Mouse (Mus musculus) embryonic stem cell, embryonic (primary cell): Measurements from ENCODE around the gene Pip4k2a.

Source experiments
- CTCF ChIA-PET, 4 experiments: fragments of 300-600 bp in 2 of 4; fragments of 350-600 bp in 2 of 4; sonication (Branson Sonifier 250); formaldehyde crosslinking; loops; one replicate each; lab custom pipeline; 2022; ENCODE audit warnings: inconsistent platforms in 2 of 4; lab: Charles Lee
- POLR2A ChIA-PET, 4 experiments: fragments of 300-600 bp in 2 of 4; fragments of 350-600 bp in 2 of 4; sonication (Branson Sonifier 250); formaldehyde crosslinking; loops; one replicate each; lab custom pipeline; 2022; ENCODE audit warnings: antibody characterized with exemption in 4 of 4, inconsistent platforms in 1 of 4; lab: Charles Lee

Gene Pip4k2a

DNA sequence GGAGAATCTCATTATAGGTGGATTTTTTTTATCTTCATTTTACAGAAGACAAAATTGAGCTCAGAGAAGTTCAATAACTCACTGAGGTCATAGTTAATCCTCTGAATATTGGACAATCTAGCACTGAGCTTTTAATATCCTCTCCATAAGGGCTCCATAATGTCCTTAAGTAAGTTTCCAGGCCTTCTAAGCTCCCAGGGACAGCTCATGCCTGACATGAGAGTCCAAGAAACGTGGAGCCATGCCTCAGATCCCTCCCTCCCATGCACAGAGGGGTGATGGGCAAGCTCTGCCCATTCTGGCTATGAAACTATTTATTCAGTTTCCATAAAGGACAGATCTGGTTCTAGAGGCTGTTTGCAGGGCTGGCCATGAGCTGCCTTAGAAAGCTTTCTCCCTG is 52.5 kb downstream of the Pip4k2a start:
- POLR2A ChIA-PET: interaction anchor here in 1 of 4 experiments (1.8 kb wide), 1 partner anchor 10 kb away, joined by 5 read pairs; no protein-coding TSS in a partner anchor
- CTCF ChIA-PET: interaction anchor here in 1 of 4 experiments (0.6 kb wide), 1 partner anchor 544 kb away, joined by 3 read pairs; no protein-coding TSS in a partner anchor

DNA sequence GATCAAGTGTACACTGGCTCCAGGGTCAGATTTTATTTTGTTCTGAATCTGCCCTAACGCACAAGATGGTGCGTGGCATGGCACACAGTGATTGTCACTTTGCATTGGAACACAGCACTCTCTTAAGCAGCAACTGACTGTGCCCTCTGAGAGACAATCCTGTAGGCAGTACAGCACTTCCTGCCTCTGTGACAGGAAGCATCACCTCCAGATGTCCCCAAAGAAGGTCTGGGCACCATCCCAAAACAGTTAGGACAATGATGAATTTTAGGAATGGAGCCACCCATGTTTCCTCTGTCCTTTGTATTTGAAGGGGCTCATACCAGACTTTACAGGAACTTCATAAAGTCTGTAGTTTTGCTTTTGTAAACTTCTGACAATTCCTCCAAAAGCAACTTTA is 54.0 kb downstream of the Pip4k2a start:
- ChIA-PET CTCF (interaction anchor here in 2 of 4 experiments (0.6 to 1.6 kb wide), 2 partner anchors 12 to 71 kb away, joined by 3 to 7 read pairs; no protein-coding TSS in a partner anchor), POLR2A (no interaction called here)

DNA sequence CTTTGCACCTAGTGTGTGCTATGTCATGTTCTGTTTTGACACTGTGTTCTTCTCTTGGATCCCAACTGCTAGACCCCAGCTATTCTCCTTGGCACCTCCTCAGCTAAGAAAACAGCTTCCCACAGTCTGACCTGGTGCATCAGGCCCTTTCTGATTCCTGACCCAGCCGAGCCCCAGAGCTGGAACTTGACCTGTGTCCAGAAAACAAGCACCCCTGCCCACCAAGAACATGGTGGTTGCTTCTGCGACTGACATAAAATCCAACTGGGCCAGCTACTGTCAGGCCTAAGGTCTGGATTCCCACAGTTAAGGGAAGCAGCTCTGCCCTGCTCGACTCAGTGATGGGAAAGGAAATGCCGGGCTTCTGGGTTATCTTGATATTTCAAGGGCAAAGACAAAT is 54.6 kb downstream of the Pip4k2a start:
- ChIA-PET POLR2A (no interaction called here), CTCF (interaction anchor here in 2 of 4 experiments (0.6 to 1.6 kb wide), 2 partner anchors 12 to 71 kb away, joined by 3 to 7 read pairs; no protein-coding TSS in a partner anchor)

DNA sequence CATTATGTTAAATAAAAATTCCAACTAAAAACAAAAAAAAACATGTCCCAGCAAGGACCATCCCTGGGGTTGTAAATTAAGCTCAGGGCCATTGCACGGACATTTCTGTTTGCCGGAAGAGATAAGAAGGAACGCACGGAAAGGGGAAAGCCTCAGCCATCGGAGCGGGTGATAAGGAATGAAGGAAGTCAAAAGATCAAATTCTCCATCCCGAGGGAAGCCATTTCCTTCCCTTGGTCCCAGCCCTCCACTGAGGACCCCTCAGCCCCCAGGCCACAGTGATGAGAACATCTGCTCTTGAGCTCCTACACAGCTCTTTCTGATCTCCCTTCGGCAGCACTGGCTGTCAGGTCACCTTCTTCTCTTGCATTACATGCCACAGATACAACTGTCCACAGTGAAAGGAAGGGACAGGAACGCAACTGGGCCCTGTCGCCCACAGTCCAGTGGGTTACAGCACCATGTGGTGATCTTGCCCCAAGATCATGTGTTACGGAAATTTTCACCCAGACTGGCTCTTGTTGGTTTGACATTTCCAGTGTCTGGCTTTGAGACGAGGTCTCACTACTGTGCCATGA is 57.1 kb downstream of the Pip4k2a start:
- ChIA-PET CTCF (no interaction called here), POLR2A (interaction anchor here in 1 of 4 experiments (1.4 kb wide), 1 partner anchor 10 kb away, joined by 5 read pairs; no protein-coding TSS in a partner anchor)

DNA sequence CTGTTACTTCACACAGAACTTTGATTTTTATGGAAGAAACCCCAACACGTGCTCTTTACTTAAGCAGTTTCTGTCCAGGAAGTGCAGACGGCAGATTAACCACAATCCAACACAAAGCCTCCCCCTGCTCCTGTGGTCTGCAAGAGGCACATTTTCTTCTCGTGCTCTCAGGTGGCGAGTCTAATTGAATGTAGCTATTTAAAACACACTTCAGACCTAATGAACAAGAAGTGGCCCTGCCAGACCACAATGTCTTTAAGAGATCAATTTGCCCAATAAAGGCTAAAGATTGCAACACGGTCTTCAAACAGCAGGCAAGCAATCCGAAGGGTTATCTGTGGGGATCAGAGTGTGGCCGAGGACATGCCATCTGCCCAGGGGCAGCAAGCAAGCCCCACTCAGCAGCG is 59.0 kb downstream of the Pip4k2a start:
- ChIA-PET POLR2A (interaction anchor here in 1 of 4 experiments (1.0 kb wide), 1 partner anchor 20 kb away, joined by 3 read pairs; no protein-coding TSS in a partner anchor), CTCF (no interaction called here)

DNA sequence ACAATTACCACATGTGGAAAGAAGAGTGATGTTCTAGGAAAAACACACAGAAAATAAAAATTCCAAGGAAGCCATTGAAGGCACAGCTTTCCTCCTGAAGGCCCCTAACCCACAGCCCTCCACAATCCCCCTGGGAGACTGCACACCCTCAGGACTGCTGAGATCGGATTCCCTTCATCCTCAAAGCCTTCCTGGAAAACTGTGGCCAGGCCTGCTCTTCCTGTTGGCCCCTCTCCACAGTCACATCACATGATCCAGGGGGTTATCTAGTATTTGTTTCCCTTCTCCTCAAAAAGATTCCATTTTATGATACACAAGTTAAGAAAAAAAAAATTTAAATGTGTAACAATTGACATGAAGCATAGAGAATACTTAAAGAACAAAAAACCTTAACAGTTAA is 59.7 kb downstream of the Pip4k2a start:
- ChIA-PET POLR2A (interaction anchor here in 1 of 4 experiments (1.0 kb wide), 1 partner anchor 19 kb away, joined by 3 read pairs; no protein-coding TSS in a partner anchor), CTCF (no interaction called here)

DNA sequence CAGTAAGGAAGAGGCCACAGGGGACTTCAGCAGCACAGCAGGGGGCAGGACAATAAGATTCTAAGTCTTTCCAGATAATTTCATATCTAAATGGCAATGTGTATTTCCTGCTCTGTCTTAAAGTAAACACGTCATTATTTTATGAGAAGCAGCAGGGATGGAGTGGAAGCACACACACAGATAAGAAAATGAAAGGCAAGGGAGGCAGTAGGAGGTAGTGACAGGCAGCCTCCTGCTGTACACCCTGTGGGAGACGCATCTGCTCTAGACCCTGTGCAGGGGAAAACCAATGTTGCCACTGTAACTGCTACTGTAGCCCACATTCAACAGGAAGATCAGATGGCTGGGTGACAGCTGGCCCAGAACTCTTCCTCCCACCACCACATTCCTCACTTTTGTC is 60.3 kb downstream of the Pip4k2a start:
- POLR2A ChIA-PET: no interaction called here
- CTCF ChIA-PET: no interaction called here

DNA sequence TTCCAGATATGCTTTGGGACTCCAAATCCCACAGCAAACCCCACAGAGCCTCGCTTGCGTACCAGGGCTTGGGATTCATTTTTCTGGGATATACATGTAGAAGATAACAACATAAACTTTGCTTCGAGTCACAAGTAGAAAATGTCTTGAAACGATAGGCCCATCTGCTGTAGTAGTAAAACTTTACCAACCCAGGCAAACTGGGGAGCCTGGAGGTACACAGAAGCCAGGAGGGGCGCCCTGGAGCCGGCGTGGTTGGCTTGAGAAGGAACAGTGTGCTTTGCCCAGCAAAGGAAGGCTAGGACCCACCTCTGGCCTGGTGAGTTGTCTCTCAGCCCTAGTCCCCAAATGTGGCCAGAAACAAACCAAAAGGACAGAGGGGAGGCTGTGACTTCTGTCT is 61.5 kb downstream of the Pip4k2a start:
- CTCF ChIA-PET: no interaction called here
- POLR2A ChIA-PET: interaction anchor here in 1 of 4 experiments (1.6 kb wide), 1 partner anchor 20 kb away, joined by 4 read pairs; no protein-coding TSS in a partner anchor

DNA sequence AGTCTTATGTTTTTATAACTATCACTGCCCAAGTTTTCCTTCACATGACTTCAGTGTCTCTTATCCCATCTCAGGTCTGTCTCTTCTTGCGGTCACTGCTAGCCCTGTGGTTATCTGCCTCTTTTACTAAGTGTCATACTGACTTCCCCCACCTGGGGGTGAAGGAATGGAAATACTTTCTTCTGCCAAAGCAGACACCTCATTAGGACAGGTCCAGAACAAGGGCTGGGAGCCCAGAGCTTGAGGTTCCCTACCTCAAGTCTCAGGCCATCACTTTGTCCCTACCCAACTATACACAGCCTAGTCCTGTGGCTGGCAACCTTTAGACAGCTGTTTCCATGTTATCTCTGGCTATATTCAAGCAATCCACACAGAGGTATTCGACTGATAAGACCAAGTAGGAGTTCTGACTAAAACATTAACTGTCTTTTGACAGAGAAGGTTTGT is 62.3 kb downstream of the Pip4k2a start:
- ChIA-PET CTCF (no interaction called here), POLR2A (interaction anchor here in 2 of 4 experiments (0.5 to 1.6 kb wide), 4 partner anchors 13 to 232 kb away, joined by 3 to 4 read pairs (median 3); no protein-coding TSS in a partner anchor)

DNA sequence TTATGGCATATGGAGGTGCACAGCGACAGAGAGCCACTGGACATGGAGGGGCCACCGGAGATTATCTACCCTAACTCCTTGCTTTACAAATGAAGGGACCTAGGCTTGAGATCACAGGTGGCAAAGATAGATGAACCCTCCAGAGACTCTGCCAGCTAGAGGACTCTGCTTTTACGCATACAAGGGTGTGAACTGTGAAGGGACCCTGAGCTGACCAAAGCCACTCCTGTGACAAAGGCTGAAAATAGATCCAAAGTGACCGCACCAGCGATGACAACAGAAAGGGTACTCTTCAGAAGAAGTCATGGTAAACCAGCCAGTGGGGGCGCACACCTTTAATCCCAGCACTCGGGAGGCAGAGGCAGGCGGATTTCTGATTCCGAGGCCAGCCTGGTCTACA is 63.8 kb downstream of the Pip4k2a start:
- ChIA-PET POLR2A (interaction anchor here in 1 of 4 experiments (1.4 to 1.5 kb wide), 2 partner anchors 14 to 21 kb away, joined by 3 to 4 read pairs; no protein-coding TSS in a partner anchor), CTCF (interaction anchor here in 1 of 4 experiments (0.6 kb wide), 1 partner anchor 15 kb away, joined by 4 read pairs; no protein-coding TSS in a partner anchor)

DNA sequence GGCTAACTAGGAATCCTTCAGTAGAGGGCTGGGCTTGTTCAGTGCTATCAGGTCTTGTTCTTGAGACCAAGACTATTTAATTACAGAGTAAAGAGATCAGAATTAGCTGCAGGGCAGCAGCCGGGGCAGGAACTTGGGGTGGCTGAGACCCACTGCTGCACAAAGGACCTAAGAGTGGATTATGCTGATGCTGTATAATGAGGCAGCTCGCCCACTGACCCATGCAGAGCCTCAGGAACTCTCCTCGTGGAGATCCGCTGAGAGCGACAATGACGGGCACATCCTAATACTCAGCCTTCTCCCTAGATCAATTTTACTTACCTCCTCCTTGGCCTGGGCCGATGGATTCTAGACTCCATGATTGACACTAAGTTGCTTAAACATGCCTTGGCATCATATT is 64.5 kb downstream of the Pip4k2a start:
- ChIA-PET CTCF (no interaction called here), POLR2A (interaction anchor here in 1 of 4 experiments (1.0 kb wide), 1 partner anchor 14 kb away, joined by 3 read pairs; no protein-coding TSS in a partner anchor)

DNA sequence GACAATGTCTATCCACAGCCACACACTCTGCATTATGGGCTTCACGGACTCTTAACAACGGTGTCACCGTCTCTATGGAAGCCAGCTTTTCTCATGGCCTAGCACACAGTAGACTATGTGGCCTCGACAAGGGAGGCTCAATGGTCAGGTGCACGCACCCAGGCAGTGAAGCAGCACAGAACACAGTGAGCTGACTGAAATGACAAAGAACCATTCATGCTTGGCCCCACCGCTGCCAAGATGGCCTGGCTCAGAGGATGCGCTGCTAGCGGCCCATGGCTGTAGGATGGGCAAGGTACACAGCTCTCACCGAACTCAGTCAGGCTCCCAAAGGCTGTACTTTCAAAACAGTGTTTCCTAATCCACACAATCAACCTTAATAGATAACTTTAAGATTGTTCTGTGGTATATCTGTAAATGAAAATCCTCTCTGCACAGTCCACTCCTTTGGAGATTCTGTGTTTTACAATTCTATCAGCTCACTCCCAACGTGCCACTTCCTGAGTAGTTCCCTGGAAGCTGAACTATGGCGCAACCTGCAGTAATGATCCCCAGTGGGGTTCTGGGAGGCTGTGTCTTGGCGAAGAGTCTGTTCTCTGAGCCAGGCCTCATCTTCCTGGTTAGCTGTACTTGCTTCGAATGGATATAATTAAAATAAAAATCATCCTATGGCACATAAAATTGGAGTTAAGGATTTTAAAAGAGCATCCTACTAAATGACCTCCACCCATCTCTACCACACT is 67.4 kb downstream of the Pip4k2a start:
- ChIA-PET POLR2A (interaction anchor here in 2 of 4 experiments (0.5 to 1.9 kb wide), 3 partner anchors 10 to 194 kb away, joined by 3 to 5 read pairs (median 4); no protein-coding TSS in a partner anchor), CTCF (interaction anchor here in 1 of 4 experiments (0.5 kb wide), 1 partner anchor 591 kb away, joined by 3 read pairs; no protein-coding TSS in a partner anchor)

DNA sequence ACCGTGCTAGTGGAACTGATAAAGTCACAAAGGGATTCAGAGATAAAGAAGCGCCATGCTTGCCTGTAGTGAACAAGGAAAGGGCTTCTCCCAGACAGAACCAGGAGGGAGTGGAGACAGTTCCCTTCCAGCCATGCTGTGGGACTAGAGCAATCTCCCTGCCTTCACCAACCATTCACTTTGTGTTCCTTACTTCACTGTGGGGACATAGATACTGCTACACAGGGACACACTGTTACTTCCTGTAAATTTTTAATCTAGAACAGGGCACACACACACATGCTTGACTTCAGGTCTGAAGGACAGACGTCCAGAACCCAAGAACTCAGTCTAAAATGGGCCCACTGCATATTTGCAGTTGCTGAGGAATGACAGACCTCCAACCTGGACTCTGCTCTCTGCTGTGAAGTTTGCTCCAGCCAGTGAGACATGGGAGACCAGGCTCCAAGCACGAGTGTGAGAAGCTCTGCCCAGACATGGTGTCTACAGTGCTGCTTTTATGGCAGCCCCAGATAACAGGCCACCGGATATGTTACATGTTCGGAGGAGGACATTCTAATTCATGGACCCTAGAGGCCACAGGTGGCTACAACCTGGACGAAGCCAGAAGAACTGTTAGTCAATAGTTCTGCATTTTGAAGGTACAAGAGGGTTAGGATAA is 69.2 kb downstream of the Pip4k2a start:
- ChIA-PET POLR2A (no interaction called here), CTCF (interaction anchor here in 1 of 4 experiments (0.8 kb wide), 1 partner anchor 38 kb away, joined by 3 read pairs; no protein-coding TSS in a partner anchor)

DNA sequence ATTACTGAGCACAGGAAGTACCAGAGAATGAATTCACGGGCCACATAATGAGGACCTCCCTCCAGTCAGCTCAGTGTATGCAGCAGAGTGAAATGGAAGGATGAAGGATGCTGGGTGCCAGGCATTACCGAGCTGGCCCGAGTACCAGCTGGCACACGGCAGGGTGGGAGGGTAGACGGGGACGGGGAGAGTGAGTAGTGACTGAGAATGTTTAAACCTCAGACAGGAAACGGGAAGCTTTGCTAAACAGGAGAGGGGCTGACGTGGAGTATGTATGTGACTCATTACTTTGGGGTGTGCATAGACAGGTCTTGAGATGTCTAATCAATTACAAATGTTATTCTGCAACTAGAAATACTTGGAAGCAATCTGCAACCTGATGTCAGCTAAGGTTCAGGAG is 69.7 kb downstream of the Pip4k2a start:
- POLR2A ChIA-PET: no interaction called here
- CTCF ChIA-PET: interaction anchor here in 1 of 4 experiments (0.8 kb wide), 1 partner anchor 38 kb away, joined by 3 read pairs; no protein-coding TSS in a partner anchor

DNA sequence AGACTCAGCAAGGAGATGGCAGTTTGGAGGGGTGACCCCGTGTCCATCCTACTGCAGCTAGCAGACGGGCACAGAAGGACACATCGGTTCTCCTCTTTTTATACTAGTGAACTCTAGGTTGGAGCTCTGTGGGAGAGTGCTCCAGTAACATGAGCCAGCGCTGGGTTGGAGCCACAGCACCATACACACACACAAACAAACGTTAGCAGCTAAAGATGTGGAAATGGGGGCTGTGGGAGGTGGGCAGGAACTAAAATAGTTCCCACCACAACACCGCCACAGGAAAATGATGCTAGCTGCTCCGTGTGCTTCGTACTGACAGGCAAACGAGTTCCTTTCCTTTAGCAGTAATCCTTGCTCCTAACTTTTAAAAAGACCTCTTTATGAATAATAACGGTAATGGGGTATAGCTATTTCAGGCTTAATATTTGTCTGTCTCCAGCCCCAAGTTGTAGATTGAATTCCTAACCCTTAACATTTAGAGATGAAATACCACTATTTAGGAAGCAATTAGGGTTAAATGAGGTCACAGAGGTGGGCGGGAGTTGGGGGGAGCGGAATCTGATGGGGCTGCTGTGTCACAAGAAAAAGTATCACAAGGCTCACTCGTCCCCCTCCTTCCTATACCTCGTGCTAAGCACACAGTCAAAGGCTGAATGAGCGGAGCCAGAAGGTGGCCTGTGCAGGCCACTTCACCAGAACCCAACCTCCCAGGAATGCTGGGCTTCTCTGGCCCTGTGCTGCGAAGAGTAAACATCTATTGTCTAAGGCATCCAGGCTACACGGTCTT is 73.9 kb downstream of the Pip4k2a start:
- ChIA-PET CTCF (interaction anchor here in 2 of 4 experiments (0.8 kb wide), 2 partner anchors 51 kb away, joined by 3 to 4 read pairs; no protein-coding TSS in a partner anchor), POLR2A (no interaction called here)

DNA sequence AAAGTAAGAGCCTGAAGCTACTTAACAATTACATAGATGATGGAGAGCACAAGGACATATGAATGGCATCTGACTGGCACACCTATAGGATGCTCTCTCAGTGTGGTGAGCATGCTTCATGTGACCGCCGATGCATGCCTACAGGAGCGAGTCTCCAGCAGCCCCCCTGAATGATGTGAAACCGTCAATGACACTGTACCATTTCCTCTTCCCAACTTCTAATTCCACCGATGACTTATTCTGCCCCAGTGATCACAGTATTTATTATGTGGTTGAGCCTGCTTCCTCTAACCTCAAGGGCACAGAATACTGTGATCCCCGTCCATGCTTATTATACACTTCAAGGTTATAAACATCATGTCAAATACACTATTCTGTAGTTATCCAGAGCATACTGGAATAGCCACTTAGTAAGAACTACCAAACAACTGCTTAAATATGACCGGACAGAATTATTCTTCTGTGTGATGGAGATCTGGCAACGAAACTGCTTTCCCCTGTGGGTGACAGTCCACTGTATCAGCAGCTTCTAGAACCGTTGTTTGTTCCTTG is 74.8 kb downstream of the Pip4k2a start:
- CTCF ChIA-PET: interaction anchor here in 2 of 4 experiments (0.8 kb wide), 2 partner anchors 50 kb away, joined by 3 to 4 read pairs; no protein-coding TSS in a partner anchor
- POLR2A ChIA-PET: no interaction called here

DNA sequence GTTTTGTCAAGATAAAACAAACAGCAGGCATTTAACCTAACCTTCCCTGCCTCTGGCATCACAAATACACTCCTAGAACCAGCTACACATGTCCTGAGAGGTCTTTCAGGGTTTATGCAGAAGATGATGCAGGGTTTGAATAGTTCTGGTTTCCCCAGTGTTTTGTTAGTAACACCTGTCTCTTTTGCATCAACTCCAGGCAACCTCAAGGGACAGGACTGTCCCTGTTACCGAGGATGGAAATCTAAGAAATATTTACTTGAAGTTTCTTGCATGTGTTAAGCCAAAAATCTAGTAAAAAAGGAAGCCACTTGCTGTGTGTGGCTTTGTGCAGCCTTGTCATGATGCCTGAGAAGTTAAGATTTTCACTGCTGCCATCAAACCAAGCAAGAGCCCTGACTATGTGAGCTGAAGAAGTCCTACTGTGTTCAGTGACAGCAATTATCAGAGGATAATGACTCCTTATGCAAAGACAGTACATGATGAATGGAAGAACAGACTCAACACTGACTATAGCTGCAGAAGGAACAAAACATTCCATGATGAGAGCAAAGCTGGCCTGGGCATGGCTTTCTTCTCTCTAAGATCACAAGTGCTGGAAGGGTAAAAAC is 76.3 kb downstream of the Pip4k2a start:
- POLR2A ChIA-PET: interaction anchor here in 1 of 4 experiments (0.6 kb wide), 1 partner anchor 76 kb away, joined by 3 read pairs; no protein-coding TSS in a partner anchor
- CTCF ChIA-PET: no interaction called here
